Mouse (Mus musculus): ENCODE results near the gene Slc22a21. TPM values are rescaled to one million over a fixed set of nuclear protein-coding genes. Genes with fewer than 3 reads are reported as not detected.

The Slc22a21 gene
- total RNA-seq, 1 experiment, result 2.3 TPM

- DNase-seq (ENCODE audit: low read depth, low spot score), result no peak
- TF ChIP-seq ZC3H11A (IDR thresholded peaks at IDR 0.05; ENCODE audit: borderline replicate concordance, low read depth, low read length) (no peak), ZNF384 (IDR thresholded peaks at IDR 0.05; ENCODE audit: low read depth, low read length) (no peak), MAFK (IDR thresholded peaks at IDR 0.05; ENCODE audit: insufficient read depth, low read depth, low read length) (no peak), CHD2 (IDR thresholded peaks at IDR 0.05; ENCODE audit: low read depth, low read length) (no peak), HCFC1 (IDR thresholded peaks at IDR 0.05; ENCODE audit: borderline replicate concordance, insufficient read depth, low read length) (no peak)
- in situ Hi-C loops (cut with MboI; ENCODE audit: low sequenced_read_pairs in 2 of 2, unreplicated experiment in 2 of 2), result no loop called here
Measured at GRCm38 (mm10) chr11:54026491-54027041, 46.4 kb upstream of the Slc22a21 start.

GRCm38 (mm10) chr11:54021396-54022093 is 41.4 kb upstream of the Slc22a21 start:
- in situ Hi-C loops (cut with MboI; ENCODE audit: low sequenced_read_pairs in 2 of 2, unreplicated experiment in 2 of 2), result no loop called here
- no peaks in the 10 kb centered on the region for H3K4me1 ChIP-seq (ENCODE audit: control insufficient read depth in 2 of 2, insufficient read depth in 2 of 2, low read length in 2 of 2, poor library complexity in 1 of 2)
- no peak overlapping the region for H3K9ac ChIP-seq (ENCODE audit: insufficient read depth, low read depth, low read length, poor library complexity, severe bottlenecking)
- H3K36me3 ChIP-seq (ENCODE audit: control insufficient read depth, insufficient read depth, low read length, poor library complexity, severe bottlenecking), result no peaks in the 10 kb centered on the region
- no peak for TF ChIP-seq ZC3H11A (IDR thresholded peaks at IDR 0.05; ENCODE audit: borderline replicate concordance, low read depth, low read length)
- no peak for TF ChIP-seq ZNF384 (IDR thresholded peaks at IDR 0.05; ENCODE audit: low read depth, low read length)
- TF ChIP-seq HCFC1 (IDR thresholded peaks at IDR 0.05; ENCODE audit: borderline replicate concordance, insufficient read depth, low read length), result no peak
- no peak for TF ChIP-seq MAFK (IDR thresholded peaks at IDR 0.05; ENCODE audit: insufficient read depth, low read depth, low read length)
- TF ChIP-seq CHD2 (IDR thresholded peaks at IDR 0.05; ENCODE audit: low read depth, low read length), result no peak
- no peak overlapping the region for H3K27ac ChIP-seq (ENCODE audit: insufficient read depth, low read depth, low read length, poor library complexity, severe bottlenecking)
- no peaks in the 10 kb centered on the region for H3K9me3 ChIP-seq (ENCODE audit: control insufficient read depth, insufficient read depth, low read depth, low read length)
- no peak overlapping the region for H3K4me3 ChIP-seq (ENCODE audit: insufficient read depth in 1 of 2, low read depth in 1 of 2, low read length in 2 of 2, poor library complexity in 1 of 2, severe bottlenecking in 1 of 2)
- no peak for DNase-seq (ENCODE audit: low read depth, low spot score)

More at GRCm38 (mm10) chr11:54026491-54027041, 46.4 kb upstream of the Slc22a21 start:
- no peaks in the 10 kb centered on the region for H3K36me3 ChIP-seq (ENCODE audit: control insufficient read depth, insufficient read depth, low read length, poor library complexity, severe bottlenecking)
- H3K9me3 ChIP-seq (ENCODE audit: control insufficient read depth, insufficient read depth, low read depth, low read length), result no peaks in the 10 kb centered on the region
- no peak overlapping the region for H3K4me3 ChIP-seq (ENCODE audit: insufficient read depth in 1 of 2, low read depth in 1 of 2, low read length in 2 of 2, poor library complexity in 1 of 2, severe bottlenecking in 1 of 2)
- no peaks in the 10 kb centered on the region for H3K4me1 ChIP-seq (ENCODE audit: control insufficient read depth in 2 of 2, insufficient read depth in 2 of 2, low read length in 2 of 2, poor library complexity in 1 of 2)
- no peak overlapping the region for H3K9ac ChIP-seq (ENCODE audit: insufficient read depth, low read depth, low read length, poor library complexity, severe bottlenecking)
- H3K27ac ChIP-seq (ENCODE audit: insufficient read depth, low read depth, low read length, poor library complexity, severe bottlenecking), result no peak overlapping the region

GRCm38 (mm10) chr11:54018893-54019732 is 39.0 kb upstream of the Slc22a21 start:
- DNase-seq (ENCODE audit: low read depth, low spot score), result no peak
- H3K36me3 ChIP-seq (ENCODE audit: control insufficient read depth, insufficient read depth, low read length, poor library complexity, severe bottlenecking), result no peaks in the 10 kb centered on the region
- no peak overlapping the region for H3K27ac ChIP-seq (ENCODE audit: insufficient read depth, low read depth, low read length, poor library complexity, severe bottlenecking)
- no peaks in the 10 kb centered on the region for H3K9me3 ChIP-seq (ENCODE audit: control insufficient read depth, insufficient read depth, low read depth, low read length)
- in situ Hi-C loops (cut with MboI; ENCODE audit: low sequenced_read_pairs in 2 of 2, unreplicated experiment in 2 of 2), result no loop called here
- TF ChIP-seq HCFC1 (IDR thresholded peaks at IDR 0.05; ENCODE audit: borderline replicate concordance, insufficient read depth, low read length), result no peak
- TF ChIP-seq ZC3H11A (IDR thresholded peaks at IDR 0.05; ENCODE audit: borderline replicate concordance, low read depth, low read length), result no peak
- no peak for TF ChIP-seq MAFK (IDR thresholded peaks at IDR 0.05; ENCODE audit: insufficient read depth, low read depth, low read length)
- no peak overlapping the region for H3K4me3 ChIP-seq (ENCODE audit: insufficient read depth in 1 of 2, low read depth in 1 of 2, low read length in 2 of 2, poor library complexity in 1 of 2, severe bottlenecking in 1 of 2)
- no peak overlapping the region for H3K9ac ChIP-seq (ENCODE audit: insufficient read depth, low read depth, low read length, poor library complexity, severe bottlenecking)
- no peaks in the 10 kb centered on the region for H3K4me1 ChIP-seq (ENCODE audit: control insufficient read depth in 2 of 2, insufficient read depth in 2 of 2, low read length in 2 of 2, poor library complexity in 1 of 2)

- Histone ChIP-seq H3K4me3 (ENCODE audit: insufficient read depth in 1 of 2, low read depth in 1 of 2, low read length in 2 of 2, poor library complexity in 1 of 2, severe bottlenecking in 1 of 2) (no peak overlapping the region), H3K9ac (ENCODE audit: insufficient read depth, low read depth, low read length, poor library complexity, severe bottlenecking) (no peak overlapping the region), H3K27ac (ENCODE audit: insufficient read depth, low read depth, low read length, poor library complexity, severe bottlenecking) (no peak overlapping the region), H3K36me3 (ENCODE audit: control insufficient read depth, insufficient read depth, low read length, poor library complexity, severe bottlenecking) (no peaks in the 10 kb centered on the region), H3K4me1 (ENCODE audit: control insufficient read depth in 2 of 2, insufficient read depth in 2 of 2, low read length in 2 of 2, poor library complexity in 1 of 2) (no peaks in the 10 kb centered on the region), H3K9me3 (ENCODE audit: control insufficient read depth, insufficient read depth, low read depth, low read length) (no peaks in the 10 kb centered on the region)
- no peak for TF ChIP-seq ZC3H11A (IDR thresholded peaks at IDR 0.05; ENCODE audit: borderline replicate concordance, low read depth, low read length)
- TF ChIP-seq HCFC1 (IDR thresholded peaks at IDR 0.05; ENCODE audit: borderline replicate concordance, insufficient read depth, low read length), result no peak
- TF ChIP-seq MAFK (IDR thresholded peaks at IDR 0.05; ENCODE audit: insufficient read depth, low read depth, low read length), result no peak
- TF ChIP-seq ZNF384 (IDR thresholded peaks at IDR 0.05; ENCODE audit: low read depth, low read length), result no peak
- no peak for TF ChIP-seq CHD2 (IDR thresholded peaks at IDR 0.05; ENCODE audit: low read depth, low read length)
- in situ Hi-C loops (cut with MboI; ENCODE audit: low sequenced_read_pairs in 2 of 2, unreplicated experiment in 2 of 2), result no loop called here
- no peak for DNase-seq (ENCODE audit: low read depth, low spot score)
Measured at GRCm38 (mm10) chr11:54017596-54017995, 37.5 kb upstream of the Slc22a21 start.

All from ES-E14 (cell line).